Mouse (Mus musculus) embryonic facial prominence, embryonic 14.5 days (tissue): ENCODE measurements around the gene Ccdc181. TPM values are rescaled to one million over a fixed set of nuclear protein-coding genes. Genes with fewer than 3 reads are reported as not detected.
"Not testable (repeated sequence)": the region's sequence is repeated elsewhere in the genome, so short reads cannot be mapped to it uniquely, and the experiment has no call there.

Experiments used
- ATAC-seq: fragments of 200-750 bp; cut with Nextera tagmentation; 2 replicates; pipeline ENCODE4 v1.8.0; 2017; ENCODE audit warnings: low read depth, moderate number of reproducible peaks, moderate TSS enrichment
- DNase-seq: peaks from one replicate; pipeline ENCODE4 v3.0.0-alpha.2; 2015; ENCODE audit warnings: low spot score
- H3K27ac ChIP-seq: fragments of 300-500 bp; sonication (generic); replicated peaks from 2 replicates; pipeline ENCODE4 v1.5.1; 2014; ENCODE audit warnings: low read depth, mild to moderate bottlenecking, low read length, moderate library complexity
- H3K27me3 ChIP-seq: fragments of 300-500 bp; sonication (generic); replicated peaks from 2 replicates; pipeline ENCODE4 v1.6.1; 2014; ENCODE audit warnings: low read length; ENCODE audit not compliant: control insufficient read depth, insufficient read depth
- H3K36me3 ChIP-seq: fragments of 300-500 bp; sonication (generic); 2 replicates; pipeline ENCODE4 v1.6.1; 2014; ENCODE audit warnings: low read length, mixed read lengths; ENCODE audit not compliant: control insufficient read depth, insufficient read depth
- H3K4me1 ChIP-seq: fragments of 300-500 bp; sonication (generic); 2 replicates; pipeline ENCODE4 v1.6.1; 2014; ENCODE audit warnings: antibody characterized with exemption, low read length; ENCODE audit not compliant: control insufficient read depth, insufficient read depth
- H3K4me2 ChIP-seq: fragments of 300-500 bp; sonication (generic); 2 replicates; pipeline ENCODE4 v1.6.1; 2014; ENCODE audit warnings: low read depth, mild to moderate bottlenecking, low read length, moderate library complexity, mixed read lengths
- H3K4me3 ChIP-seq: fragments of 300-500 bp; sonication (generic); 2 replicates; pipeline ENCODE4 v1.5.1; 2014; ENCODE audit warnings: low read depth, mild to moderate bottlenecking, low read length
- H3K9ac ChIP-seq: fragments of 300-500 bp; sonication (generic); 2 replicates; pipeline ENCODE4 v1.6.1; 2014; ENCODE audit warnings: low read depth, mild to moderate bottlenecking, low read length, moderate library complexity, mixed read lengths
- H3K9me3 ChIP-seq: fragments of 300-500 bp; sonication (generic); 2 replicates; pipeline ENCODE4 v1.6.1; 2016; ENCODE audit warnings: low read length; ENCODE audit not compliant: control insufficient read depth
- WGBS: fragments of 180-500 bp; shearing (Covaris S2); extraction: QIAGEN DNeasy Blood & Tissue Kit; methylation state at CpG from one replicate; pipeline ENCODE4 v1.1.7; 2014; 5-methylcytosine and 5-hydroxymethylcytosine counted together
- polyA plus RNA-seq: library from polyadenylated mRNA; unstranded; fragments of >200 nt; fragmentation: Nextera tagmentation; extraction: Ambion mirVana; gene quantifications from 2 replicates; pipeline ENCODE4 v1.2.1, GENCODE M21; 2014

Ccdc181 gene
- polyA plus RNA-seq = 7.4 and 9.8 TPM in 2 replicates

DNA sequence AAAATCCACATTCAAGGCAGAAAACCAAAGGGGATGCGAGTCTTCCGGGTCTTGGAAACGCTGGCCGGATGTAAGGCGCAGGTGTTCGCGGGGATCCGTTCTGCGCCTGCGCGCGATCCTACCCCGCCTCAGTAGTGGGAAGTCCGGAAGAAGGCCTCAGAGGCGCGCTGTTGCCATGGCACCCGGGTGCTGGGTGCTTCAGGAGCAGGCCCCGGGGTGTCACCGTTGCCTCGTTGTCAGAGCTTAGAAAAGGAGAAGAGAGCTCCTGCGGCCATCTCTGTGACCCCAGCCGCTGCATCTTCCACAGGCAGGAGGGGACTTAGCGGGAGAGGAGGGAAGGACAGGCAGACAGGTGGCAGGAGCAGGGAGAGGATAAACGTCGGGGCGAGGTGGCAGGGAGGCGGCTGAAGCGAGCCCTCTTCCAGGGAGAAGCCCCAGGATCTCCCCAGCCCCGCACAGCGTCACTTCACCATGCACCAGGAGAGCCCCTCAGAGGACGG lies at the start of gene Ccdc181:
Ccdc181 (plus strand) TSS at position 131 of the 500 bp plus-strand sequence.
- under 1% methylated on average over 31 of the region's 31 CpGs for WGBS
- H3K4me1 ChIP-seq = no peaks in the 10 kb centered on the region
- H3K36me3 ChIP-seq = no peaks in the 10 kb centered on the region
- H3K27ac ChIP-seq = no peak within 1 kb of the TSS
- H3K9ac ChIP-seq = peak within 1 kb of the TSS; percentile 66
- peak within 1 kb of the TSS; percentile 57 for H3K4me2 ChIP-seq
- peak; percentile 100 for ATAC-seq
- H3K9me3 ChIP-seq = no peaks in the 10 kb centered on the region
- H3K4me3 ChIP-seq = peak within 1 kb of the TSS; percentile 50
- DNase-seq = peak; percentile 95
- no peaks in the 10 kb centered on the region for H3K27me3 ChIP-seq

DNA sequence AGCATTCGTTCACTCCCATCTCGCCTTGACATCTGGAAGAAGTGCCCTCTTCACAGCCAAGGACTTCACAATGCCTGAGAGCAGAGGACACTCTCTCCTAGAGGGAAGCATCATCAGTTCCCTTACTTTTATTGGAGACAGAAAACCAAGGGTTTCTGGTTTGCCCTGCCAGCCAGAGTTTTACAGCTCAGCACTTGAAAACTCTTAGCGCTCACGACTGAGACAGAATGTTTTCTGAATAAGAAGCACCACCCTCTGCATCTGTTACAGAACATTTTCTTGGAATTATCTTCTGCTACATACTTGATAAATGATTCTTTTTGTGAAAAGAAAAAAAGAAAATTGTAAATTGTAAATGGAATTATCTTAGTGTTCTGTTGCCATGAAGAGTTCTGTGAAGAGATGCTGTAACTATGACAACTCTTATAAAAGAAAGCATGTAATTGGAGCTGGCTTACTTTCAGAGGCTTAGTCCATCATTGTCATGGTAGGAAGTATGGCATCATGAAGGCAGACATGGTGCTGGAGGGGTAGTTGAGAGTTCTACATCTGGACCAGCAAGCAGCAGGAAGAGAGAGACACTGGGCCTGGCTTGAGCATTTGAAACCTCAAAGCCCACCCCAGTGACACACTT lies 43.3 kb upstream of the Ccdc181 start:
- not testable (repeated sequence) for DNase-seq, H3K27ac ChIP-seq, H3K9ac ChIP-seq, H3K36me3 ChIP-seq, ATAC-seq, H3K27me3 ChIP-seq, H3K4me3 ChIP-seq, H3K4me1 ChIP-seq, H3K9me3 ChIP-seq, H3K4me2 ChIP-seq
- WGBS = 86% methylated on average over 2 of the region's 4 CpGs

DNA sequence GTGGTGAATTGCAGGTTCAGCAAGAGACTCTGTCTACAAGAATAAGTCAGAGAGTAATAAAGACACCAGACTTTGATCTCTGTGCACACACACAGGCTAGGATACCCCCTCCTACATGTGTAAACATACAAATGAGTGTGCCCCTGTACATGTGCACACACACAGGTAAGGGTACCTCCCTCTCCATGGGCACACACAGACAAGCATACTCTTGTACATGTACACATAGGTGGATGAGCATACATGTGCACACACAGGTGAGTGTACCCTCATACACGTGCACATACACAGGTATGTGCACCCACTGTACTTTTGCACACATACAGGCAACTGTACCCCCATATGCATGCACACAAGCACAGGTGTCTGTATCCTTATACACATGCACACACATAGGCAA lies 41.9 kb upstream of the Ccdc181 start:
- Histone ChIP-seq H3K36me3 (no peaks in the 10 kb centered on the region), H3K4me2 (no peak overlapping the region)
- 86% methylated on average over 1 of the region's 1 CpGs for WGBS

DNA sequence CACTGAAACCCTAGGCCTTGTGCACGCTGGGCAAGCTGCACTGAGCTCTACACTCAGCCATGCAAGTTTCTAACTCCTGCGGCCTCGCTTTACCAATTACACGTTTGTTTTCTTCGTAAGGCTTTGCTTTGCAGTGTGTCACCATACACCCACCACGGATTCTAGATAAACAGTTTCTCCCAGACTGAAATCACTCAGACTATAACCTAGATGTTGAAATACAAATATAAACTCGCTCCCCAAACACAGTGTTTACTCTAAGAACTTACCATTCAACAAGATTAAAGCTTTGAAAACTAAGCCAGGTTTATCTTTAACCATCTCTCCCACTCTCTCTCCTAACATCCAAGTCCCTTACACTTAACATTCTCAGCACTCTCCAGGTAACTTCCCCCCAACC lies 40.3 kb upstream of the Ccdc181 start:
- Histone ChIP-seq H3K27me3 (no peaks in the 10 kb centered on the region), H3K4me3 (no peak overlapping the region), H3K9me3 (no peaks in the 10 kb centered on the region), H3K9ac (no peak overlapping the region), H3K36me3 (no peaks in the 10 kb centered on the region), H3K4me1 (no peaks in the 10 kb centered on the region), H3K4me2 (no peak overlapping the region), H3K27ac (no peak overlapping the region)
- 48% methylated on average over 7 of the region's 7 CpGs for WGBS
- DNase-seq = no peak
- ATAC-seq = no peak

More for the DNA sequence above, 41.9 kb upstream of the Ccdc181 start:
- DNase-seq (no peak), ATAC-seq (no peak)
- no peak overlapping the region for H3K9ac ChIP-seq
- H3K27ac ChIP-seq = no peak overlapping the region
- H3K9me3 ChIP-seq = no peaks in the 10 kb centered on the region
- H3K4me3 ChIP-seq = no peak overlapping the region
- H3K4me1 ChIP-seq = no peaks in the 10 kb centered on the region
- H3K27me3 ChIP-seq = no peaks in the 10 kb centered on the region

DNA sequence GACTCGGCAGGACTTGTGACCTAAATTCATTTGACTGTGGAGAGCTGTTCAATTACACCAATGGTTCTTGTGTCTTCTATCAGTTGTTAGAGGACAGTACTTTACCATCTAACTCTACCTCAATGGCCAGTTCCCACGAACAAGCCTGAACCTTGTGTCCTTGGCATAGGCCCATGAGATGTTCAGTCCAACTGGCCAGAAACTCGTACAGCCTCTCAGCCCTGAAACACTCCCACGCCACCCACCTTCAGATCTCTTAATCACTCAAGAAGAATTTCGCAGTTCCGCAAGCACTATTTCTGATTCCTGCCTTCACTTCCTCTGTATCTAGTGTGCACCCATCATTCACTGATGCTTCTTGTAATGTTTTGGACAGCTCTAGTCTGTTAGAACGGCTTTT lies 39.3 kb upstream of the Ccdc181 start:
- 70% methylated on average over 7 of the region's 7 CpGs for WGBS
- Histone ChIP-seq H3K27ac (no peak overlapping the region), H3K4me2 (no peak overlapping the region), H3K9me3 (no peaks in the 10 kb centered on the region), H3K27me3 (no peaks in the 10 kb centered on the region), H3K4me1 (no peaks in the 10 kb centered on the region), H3K36me3 (no peaks in the 10 kb centered on the region), H3K4me3 (no peak overlapping the region), H3K9ac (no peak overlapping the region)
- DNase-seq = no peak
- no peak for ATAC-seq

DNA sequence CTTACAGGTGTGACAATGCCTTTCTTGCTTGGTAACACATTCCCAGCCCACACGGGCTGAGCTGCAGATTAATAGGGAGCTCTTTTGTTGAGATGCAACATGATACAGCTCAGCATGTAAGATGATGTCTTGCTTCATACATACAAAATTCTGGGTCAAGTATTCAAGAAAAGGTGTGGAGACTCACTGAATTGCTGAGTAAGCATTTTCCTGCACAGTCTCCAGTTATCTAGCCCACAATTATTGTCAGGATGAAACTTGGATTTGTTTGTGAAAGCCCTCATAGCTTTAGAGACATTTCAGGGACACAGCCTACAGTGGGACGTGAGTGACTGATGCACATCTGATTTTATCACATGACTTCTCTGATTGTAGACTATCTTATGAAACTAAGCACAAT lies 33.9 kb upstream of the Ccdc181 start:
- Histone ChIP-seq H3K9ac (no peak overlapping the region), H3K9me3 (no peaks in the 10 kb centered on the region), H3K4me3 (no peak overlapping the region), H3K27me3 (no peaks in the 10 kb centered on the region), H3K27ac (no peak overlapping the region), H3K4me2 (no peak overlapping the region), H3K36me3 (no peaks in the 10 kb centered on the region), H3K4me1 (no peaks in the 10 kb centered on the region)
- 68% methylated on average over 2 of the region's 2 CpGs for WGBS
- ATAC-seq = no peak
- no peak for DNase-seq

DNA sequence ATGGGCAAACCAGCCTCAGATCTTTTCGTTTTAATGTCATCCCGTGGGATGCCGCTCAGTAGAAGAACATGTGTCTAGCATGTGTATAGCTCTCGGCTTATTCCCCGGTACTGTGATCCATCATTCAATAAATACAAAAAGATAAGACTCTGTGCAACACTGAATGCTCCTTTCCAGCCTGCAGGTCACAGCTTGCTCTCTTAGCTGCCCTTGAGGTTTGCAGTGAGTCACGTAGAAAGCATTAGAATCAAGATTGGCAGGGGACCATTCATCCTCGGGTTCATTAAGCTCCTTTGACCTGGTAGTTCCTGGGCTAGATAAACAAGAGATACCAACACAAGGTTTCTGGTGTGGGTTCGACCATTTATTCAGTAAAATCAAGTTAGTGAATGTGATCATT lies 32.6 kb upstream of the Ccdc181 start:
- no peaks in the 10 kb centered on the region for H3K36me3 ChIP-seq
- 49% methylated on average over 8 of the region's 8 CpGs for whole genome bisulfite sequencing
- H3K9me3 ChIP-seq = no peaks in the 10 kb centered on the region
- peaks cover under 1% of the 10 kb centered on the region; the same call in 1 of the 2 replicates for H3K4me1 ChIP-seq
- DNase-seq = peak; percentile 21
- no peak overlapping the region for H3K4me2 ChIP-seq
- ATAC-seq = no peak
- no peak overlapping the region for H3K4me3 ChIP-seq
- H3K9ac ChIP-seq = no peak overlapping the region
- no peak overlapping the region for H3K27ac ChIP-seq
- no peaks in the 10 kb centered on the region for H3K27me3 ChIP-seq

DNA sequence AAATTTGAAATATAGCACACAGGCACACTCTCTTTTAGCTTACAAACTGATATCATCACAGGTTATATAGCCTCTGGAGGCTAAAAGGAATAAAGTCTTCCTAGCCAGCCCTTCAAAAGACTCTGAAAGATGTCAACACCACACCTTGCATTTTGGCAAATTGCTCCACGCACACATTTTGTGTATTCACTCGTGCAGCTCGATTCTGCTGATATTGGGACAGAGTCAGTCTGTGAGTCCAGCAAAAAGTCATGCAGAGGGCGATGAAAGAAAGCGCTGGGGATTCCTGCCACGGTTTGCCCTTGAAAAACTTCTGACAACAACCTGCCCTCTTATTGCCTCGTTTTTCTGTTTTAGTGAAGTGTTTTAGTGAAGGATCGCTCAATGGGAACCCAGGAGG lies 27.9 kb upstream of the Ccdc181 start:
- Histone ChIP-seq H3K27me3 (no peaks in the 10 kb centered on the region), H3K4me3 (no peak overlapping the region), H3K9me3 (no peaks in the 10 kb centered on the region), H3K27ac (no peak overlapping the region), H3K36me3 (no peaks in the 10 kb centered on the region), H3K4me2 (no peak overlapping the region), H3K4me1 (peaks cover 16% of the 10 kb centered on the region), H3K9ac (no peak overlapping the region)
- WGBS = 39% methylated on average over 8 of the region's 8 CpGs
- DNase-seq (no peak), ATAC-seq (no peak)

DNA sequence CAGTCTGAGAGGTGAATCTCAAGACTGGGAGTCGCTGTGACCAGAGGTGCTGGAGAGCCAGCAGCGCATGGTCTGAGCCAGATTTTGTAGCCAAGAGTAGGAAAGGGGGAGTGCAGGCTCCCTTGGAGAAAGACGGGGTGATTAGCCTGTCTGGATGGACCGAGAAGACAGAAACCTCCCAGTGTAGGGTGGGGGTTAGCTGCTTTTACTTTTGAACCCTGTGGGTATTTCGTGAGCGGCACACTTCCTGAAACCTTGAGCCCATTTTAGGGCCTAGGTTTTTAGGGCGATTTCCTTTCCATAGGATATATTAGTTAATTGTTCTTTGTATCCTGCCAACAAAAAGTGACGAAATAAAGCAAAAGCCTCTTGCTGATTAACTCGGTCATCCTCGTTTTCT lies 27.4 kb upstream of the Ccdc181 start:
- peak overlapping the region; percentile 39; the same call in 1 of the 2 replicates for H3K27ac ChIP-seq
- H3K27me3 ChIP-seq = no peaks in the 10 kb centered on the region
- 14% methylated on average over 10 of the region's 10 CpGs for WGBS
- peak overlapping the region; percentile 75 for H3K4me3 ChIP-seq
- DNase-seq = peak; percentile 10
- H3K9ac ChIP-seq = peak overlapping the region; percentile 67; the same call in 1 of the 2 replicates
- H3K4me1 ChIP-seq = peaks cover 16% of the 10 kb centered on the region
- no peaks in the 10 kb centered on the region for H3K36me3 ChIP-seq
- H3K4me2 ChIP-seq = peak overlapping the region; percentile 85
- no peaks in the 10 kb centered on the region for H3K9me3 ChIP-seq
- no peak for ATAC-seq
